Mouse (Mus musculus) forebrain, embryonic 16.5 days (tissue): Measurements from ENCODE around the gene Tmem120b. TPM values are rescaled to one million over a fixed set of nuclear protein-coding genes. Genes with fewer than 3 reads are reported as not detected.

Experiments used
- ATAC-seq: fragments of 200-750 bp; cut with Nextera tagmentation; 2 replicates; pipeline ENCODE4 v1.8.0; 2017; ENCODE audit warnings: mild to moderate bottlenecking, moderate library complexity
- H3K27ac ChIP-seq: fragments of 300-500 bp; sonication (generic); 2 replicates; pipeline ENCODE4 v1.5.1; 2014; ENCODE audit warnings: low read length, control low read depth
- H3K27me3 ChIP-seq: fragments of 300-500 bp; sonication (generic); replicated peaks from 2 replicates; pipeline ENCODE4 v1.6.1; 2014; ENCODE audit warnings: low read length; ENCODE audit not compliant: control insufficient read depth, insufficient read depth
- H3K36me3 ChIP-seq: fragments of 300-500 bp; sonication (generic); 2 replicates; pipeline ENCODE4 v1.6.1; 2014; ENCODE audit not compliant: control insufficient read depth, insufficient read depth
- H3K4me1 ChIP-seq: fragments of 300-500 bp; sonication (generic); replicated peaks from 2 replicates; pipeline ENCODE4 v1.6.1; 2014; ENCODE audit warnings: low read length; ENCODE audit not compliant: control insufficient read depth, insufficient read depth
- H3K4me2 ChIP-seq: fragments of 300-500 bp; sonication (generic); 2 replicates; pipeline ENCODE4 v1.6.1; 2014; ENCODE audit warnings: mild to moderate bottlenecking, low read length, control low read depth
- H3K4me3 ChIP-seq: fragments of 300-500 bp; sonication (generic); replicated peaks from 2 replicates; pipeline ENCODE4 v1.5.1; 2014; ENCODE audit warnings: mild to moderate bottlenecking, low read length, control low read depth
- H3K9ac ChIP-seq: fragments of 300-500 bp; sonication (generic); replicated peaks from 2 replicates; pipeline ENCODE4 v1.6.1; 2014; ENCODE audit warnings: low read depth, low read length, control low read depth
- H3K9me3 ChIP-seq: fragments of 300-500 bp; sonication (generic); 2 replicates; pipeline ENCODE4 v1.6.1; 2016; ENCODE audit warnings: low read length; ENCODE audit not compliant: control insufficient read depth
- WGBS: fragments of 180-500 bp; shearing (Covaris S2); extraction: QIAGEN DNeasy Blood & Tissue Kit; methylation state at CpG from one replicate; pipeline ENCODE4 v1.1.7; 2014; 5-methylcytosine and 5-hydroxymethylcytosine counted together
- polyA plus RNA-seq: library from polyadenylated mRNA; unstranded; fragments of >200 nt; fragmentation: Nextera tagmentation; extraction: Ambion mirVana; gene quantifications from 2 replicates; pipeline ENCODE4 v1.2.1, GENCODE M21; 2015

Gene Tmem120b
- polyA plus RNA-seq, 1 experiment from 2014 or later = 19.3 TPM

- H3K36me3 ChIP-seq = no peaks in the 10 kb centered on the region
- no peaks in the 10 kb centered on the region for H3K27me3 ChIP-seq
- 100% methylated on average over 1 of the region's 1 CpGs for WGBS
- ATAC-seq = no peak
- H3K4me3 ChIP-seq = no peak overlapping the region
- peaks cover 3% of the 10 kb centered on the region for H3K9me3 ChIP-seq
- H3K27ac ChIP-seq = no peak overlapping the region
- no peak overlapping the region for H3K4me2 ChIP-seq
- H3K9ac ChIP-seq = no peak overlapping the region
- H3K4me1 ChIP-seq = peaks cover 23% of the 10 kb centered on the region
Observed at GRCm38 (mm10) chr5:123079568-123079967, 11.4 kb downstream of the Tmem120b start.

DNA sequence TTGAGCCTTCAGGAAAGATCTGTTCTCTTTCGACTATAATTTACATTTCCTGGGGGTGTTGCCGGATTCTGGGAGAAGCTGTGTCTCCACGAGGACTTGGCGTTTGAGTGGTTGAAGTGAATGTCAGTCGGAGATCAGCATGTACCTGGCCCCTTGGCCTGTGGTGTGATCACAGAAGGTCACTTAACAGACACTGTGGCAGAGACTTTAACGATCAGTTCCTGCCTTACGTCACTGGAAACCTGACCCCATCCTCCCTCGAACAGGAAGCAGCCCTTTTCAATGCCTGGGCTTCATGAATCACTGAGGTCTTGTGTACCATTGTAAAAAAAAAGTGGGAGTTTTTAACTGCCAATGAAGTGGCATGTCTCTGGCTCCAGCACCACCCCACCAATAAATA is 11.8 kb downstream of the Tmem120b start:
- Histone ChIP-seq H3K4me1 (peaks cover 23% of the 10 kb centered on the region), H3K4me2 (no peak overlapping the region), H3K4me3 (no peak overlapping the region), H3K27ac (no peak overlapping the region), H3K27me3 (no peaks in the 10 kb centered on the region), H3K9me3 (peaks cover 3% of the 10 kb centered on the region), H3K9ac (no peak overlapping the region), H3K36me3 (no peaks in the 10 kb centered on the region)
- no peak for ATAC-seq
- WGBS = 84% methylated on average over 8 of the region's 8 CpGs

DNA sequence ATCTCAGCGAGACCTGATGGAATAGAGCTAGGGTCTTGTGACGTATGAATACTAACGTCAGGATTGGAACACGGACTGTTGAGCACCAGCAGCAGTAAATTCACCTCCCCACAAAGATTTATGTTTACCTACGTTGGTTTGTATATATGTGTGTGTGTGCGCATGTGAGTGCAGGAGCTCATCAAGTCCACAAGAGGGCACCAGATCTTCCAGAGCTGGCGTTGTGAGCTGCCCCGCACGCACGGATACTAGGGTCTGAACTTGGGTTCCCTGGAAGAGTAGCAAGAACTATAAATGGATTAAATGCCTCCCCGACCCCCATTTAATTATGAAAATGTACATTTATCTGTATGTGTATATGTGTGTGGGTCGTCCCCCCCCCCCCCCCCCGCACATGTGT is 12.3 kb downstream of the Tmem120b start:
- H3K4me3 ChIP-seq = no peak overlapping the region
- H3K27ac ChIP-seq = no peak overlapping the region
- 96% methylated on average over 12 of the region's 13 CpGs for WGBS
- peaks cover 21% of the 10 kb centered on the region for H3K4me1 ChIP-seq
- no peak overlapping the region for H3K4me2 ChIP-seq
- no peaks in the 10 kb centered on the region for H3K27me3 ChIP-seq
- no peak overlapping the region for H3K9ac ChIP-seq
- no peaks in the 10 kb centered on the region for H3K36me3 ChIP-seq
- H3K9me3 ChIP-seq = peaks cover 3% of the 10 kb centered on the region
- no peak for ATAC-seq

GRCm38 (mm10) chr5:123083340-123084050 is 15.3 kb downstream of the Tmem120b start:
- Histone ChIP-seq H3K4me1 (0 out of 2 replicates have a peak, but pooled peaks cover 4% of the 10 kb centered on the region), H3K9ac (no peak overlapping the region), H3K36me3 (no peaks in the 10 kb centered on the region), H3K27ac (no peak overlapping the region), H3K4me2 (no peak overlapping the region), H3K9me3 (peaks cover 3% of the 10 kb centered on the region), H3K4me3 (no peak overlapping the region), H3K27me3 (no peaks in the 10 kb centered on the region)
- no peak for ATAC-seq
- 79% methylated on average over 13 of the region's 13 CpGs for WGBS

- Histone ChIP-seq H3K9ac (no peak overlapping the region), H3K4me1 (no peaks in the 10 kb centered on the region), H3K27me3 (no peaks in the 10 kb centered on the region), H3K36me3 (no peaks in the 10 kb centered on the region), H3K9me3 (no peaks in the 10 kb centered on the region), H3K4me3 (no peak overlapping the region), H3K27ac (no peak overlapping the region), H3K4me2 (no peak overlapping the region)
- no peak for ATAC-seq
- WGBS = 86% methylated on average over 2 of the region's 2 CpGs
Observed at GRCm38 (mm10) chr5:123086501-123086900, 18.3 kb downstream of the Tmem120b start.

DNA sequence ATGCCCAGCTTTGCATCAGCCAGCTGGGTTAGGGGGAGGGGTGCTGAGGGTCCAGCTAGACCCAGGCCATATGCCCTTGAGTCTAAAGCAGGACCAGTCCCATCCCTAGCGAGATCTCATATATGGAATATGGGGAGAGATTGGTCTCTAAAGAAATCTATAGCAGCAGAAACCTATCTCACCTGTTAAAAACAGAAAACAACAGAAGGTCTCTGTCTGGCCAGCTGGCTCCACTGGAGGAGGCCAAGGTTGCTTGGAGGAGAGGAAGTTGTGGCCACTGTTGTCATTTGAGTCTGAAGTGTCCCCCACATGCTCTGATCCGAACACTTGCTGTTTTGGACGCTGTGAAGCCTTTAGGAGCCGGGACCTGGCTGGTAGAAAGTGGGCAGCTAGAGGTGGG is 20.6 kb downstream of the Tmem120b start:
- no peak for ATAC-seq
- H3K4me1 ChIP-seq = no peaks in the 10 kb centered on the region
- no peak overlapping the region for H3K27ac ChIP-seq
- WGBS = 91% methylated on average over 4 of the region's 4 CpGs
- no peak overlapping the region for H3K4me3 ChIP-seq
- H3K36me3 ChIP-seq = no peaks in the 10 kb centered on the region
- H3K27me3 ChIP-seq = no peaks in the 10 kb centered on the region
- no peaks in the 10 kb centered on the region for H3K9me3 ChIP-seq
- no peak overlapping the region for H3K9ac ChIP-seq
- no peak overlapping the region for H3K4me2 ChIP-seq

DNA sequence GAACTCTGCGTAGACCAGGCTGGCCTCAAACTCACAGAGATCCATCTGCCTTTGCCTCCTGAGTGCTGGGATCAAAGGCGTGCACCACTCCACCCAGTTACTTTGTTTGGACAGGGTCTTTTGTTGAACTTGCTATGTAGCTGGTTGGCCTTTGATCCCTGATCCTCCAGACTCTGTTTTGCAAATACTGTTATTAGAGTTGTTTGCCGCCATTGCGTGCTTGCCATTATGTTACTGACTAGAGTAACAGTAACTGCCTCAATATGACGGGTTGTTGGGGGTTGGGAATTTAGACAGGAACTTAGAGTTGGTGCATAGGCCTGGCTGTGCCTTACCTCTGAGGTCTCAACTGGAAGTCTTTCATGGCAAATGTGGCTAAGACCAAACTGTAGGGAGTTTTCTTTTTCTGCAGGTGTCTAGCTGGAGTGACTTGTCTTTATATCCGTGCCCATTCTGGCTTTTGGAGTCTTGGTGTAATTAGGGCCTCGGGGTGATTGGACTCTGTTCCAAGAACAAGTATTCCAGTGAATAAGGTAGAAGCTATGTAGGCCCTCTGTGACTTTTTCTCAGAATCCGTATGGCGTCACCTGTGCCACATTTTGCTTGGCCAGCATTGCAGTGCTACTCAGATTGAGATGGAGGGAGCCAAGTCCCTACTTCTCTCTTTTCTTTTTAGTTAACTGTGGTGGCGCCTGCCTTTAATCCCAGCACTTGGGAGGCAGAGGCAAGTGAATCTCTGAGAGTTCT is 22.5 kb downstream of the Tmem120b start:
- WGBS = 86% methylated on average over 10 of the region's 10 CpGs
- H3K9ac ChIP-seq = no peak overlapping the region
- no peak overlapping the region for H3K4me3 ChIP-seq
- no peaks in the 10 kb centered on the region for H3K4me1 ChIP-seq
- H3K27ac ChIP-seq = no peak overlapping the region
- no peaks in the 10 kb centered on the region for H3K36me3 ChIP-seq
- no peak overlapping the region for H3K4me2 ChIP-seq
- no peaks in the 10 kb centered on the region for H3K9me3 ChIP-seq
- H3K27me3 ChIP-seq = no peaks in the 10 kb centered on the region
- ATAC-seq = no peak

DNA sequence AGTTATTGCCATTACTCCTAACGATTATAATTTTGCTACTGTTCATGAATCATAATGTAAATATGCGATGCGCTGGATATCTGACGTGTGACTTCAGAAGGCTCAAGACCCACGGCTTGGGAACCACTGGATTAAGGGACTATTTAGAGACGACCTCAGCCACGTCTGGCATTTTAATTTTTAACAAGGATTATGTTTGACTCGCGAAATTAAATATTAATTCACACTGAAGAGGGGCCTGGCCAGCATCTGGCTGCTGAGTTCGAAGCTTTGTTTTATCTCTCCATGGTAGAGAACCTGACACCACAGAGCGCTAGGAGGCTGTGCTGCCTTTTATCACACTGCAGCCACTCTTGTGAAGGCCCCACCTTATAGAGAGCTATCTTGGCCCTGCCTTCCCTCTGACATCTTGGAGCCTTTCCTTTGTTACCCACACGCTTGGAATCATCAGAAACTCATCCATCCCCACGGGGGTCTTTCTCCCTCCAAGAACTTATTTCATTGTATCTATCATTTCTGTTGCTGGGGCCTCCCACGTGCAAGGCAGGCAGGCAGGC is 24.9 kb downstream of the Tmem120b start:
- H3K9me3 ChIP-seq = no peaks in the 10 kb centered on the region
- no peaks in the 10 kb centered on the region for H3K36me3 ChIP-seq
- H3K27ac ChIP-seq = no peak overlapping the region
- no peak overlapping the region for H3K4me2 ChIP-seq
- H3K9ac ChIP-seq = no peak overlapping the region
- H3K4me3 ChIP-seq = no peak overlapping the region
- no peak for ATAC-seq
- H3K4me1 ChIP-seq = no peaks in the 10 kb centered on the region
- WGBS = 84% methylated on average over 14 of the region's 14 CpGs
- H3K27me3 ChIP-seq = no peaks in the 10 kb centered on the region

- no peaks in the 10 kb centered on the region; the same call in 1 of the 2 replicates for H3K36me3 ChIP-seq
- ATAC-seq = no peak
- no peak overlapping the region for H3K9ac ChIP-seq
- H3K4me2 ChIP-seq = 0 out of 2 replicates have a peak overlapping the region, but pooled peaks have one; percentile 7
- H3K27ac ChIP-seq = no peak overlapping the region
- 63% methylated on average over 25 of the region's 25 CpGs for WGBS
- H3K4me3 ChIP-seq = no peak overlapping the region
- no peaks in the 10 kb centered on the region for H3K4me1 ChIP-seq
- no peaks in the 10 kb centered on the region for H3K27me3 ChIP-seq
- no peaks in the 10 kb centered on the region for H3K9me3 ChIP-seq
Observed at GRCm38 (mm10) chr5:123094238-123094991, 26.2 kb downstream of the Tmem120b start.
